Mouse (Mus musculus) liver, embryonic 11.5 days (tissue): Measurements from ENCODE around the gene Jund. TPM values are rescaled to one million over a fixed set of nuclear protein-coding genes. Genes with fewer than 3 reads are reported as not detected.

Experiments
- ATAC-seq: fragments of 200-750 bp; cut with Nextera tagmentation; replicated peaks from 2 replicates; pipeline ENCODE4 v1.8.0; 2017; ENCODE audit warnings: moderate number of reproducible peaks, mild to moderate bottlenecking, moderate TSS enrichment, moderate library complexity; ENCODE audit not compliant: low FRiP score
- DNase-seq: peaks from one replicate; pipeline ENCODE4 v3.0.0-alpha.2; 2017; ENCODE audit warnings: low spot score
- H3K27ac ChIP-seq: fragments of 300-500 bp; sonication (generic); 2 replicates; pipeline ENCODE4 v1.5.1; 2014; ENCODE audit warnings: mild to moderate bottlenecking, low read depth, low read length, control low read depth
- H3K27me3 ChIP-seq: fragments of 300-500 bp; sonication (generic); replicated peaks from 2 replicates; pipeline ENCODE4 v1.6.1; 2014; ENCODE audit warnings: low read length, mixed read lengths; ENCODE audit not compliant: control insufficient read depth, insufficient read depth
- H3K36me3 ChIP-seq: fragments of 300-500 bp; sonication (generic); 2 replicates; pipeline ENCODE4 v1.6.1; 2014; ENCODE audit warnings: mild to moderate bottlenecking, low read length, moderate library complexity, mixed read lengths; ENCODE audit not compliant: control insufficient read depth, insufficient read depth
- H3K4me1 ChIP-seq: fragments of 300-500 bp; sonication (generic); replicated peaks from 2 replicates; pipeline ENCODE4 v1.6.1; 2014; ENCODE audit warnings: low read length, mixed read lengths; ENCODE audit not compliant: control insufficient read depth, insufficient read depth
- H3K4me2 ChIP-seq: fragments of 300-500 bp; sonication (generic); 2 replicates; pipeline ENCODE4 v1.6.1; 2014; ENCODE audit warnings: mild to moderate bottlenecking, control low read depth, moderate library complexity
- H3K4me3 ChIP-seq: fragments of 300-500 bp; sonication (generic); 2 replicates; pipeline ENCODE4 v1.5.1; 2014; ENCODE audit warnings: low read depth, low read length, control low read depth
- H3K9ac ChIP-seq: fragments of 300-500 bp; sonication (generic); 2 replicates; pipeline ENCODE4 v1.6.1; 2014; ENCODE audit warnings: low read depth, low read length, control low read depth
- H3K9me3 ChIP-seq: fragments of 300-500 bp; sonication (generic); 2 replicates; pipeline ENCODE4 v1.6.1; 2016; ENCODE audit warnings: low read length, inconsistent platforms, mixed read lengths; ENCODE audit not compliant: control insufficient read depth
- WGBS: fragments of 180-500 bp; shearing (Covaris S2); extraction: QIAGEN DNeasy Blood & Tissue Kit; methylation state at CpG from one replicate; pipeline ENCODE4 v1.1.7; 2014; 5-methylcytosine and 5-hydroxymethylcytosine counted together
- polyA plus RNA-seq: library from polyadenylated mRNA; unstranded; fragments of >200 nt; fragmentation: Nextera tagmentation; extraction: Ambion mirVana; gene quantifications from 2 replicates; pipeline ENCODE4 v1.2.1, GENCODE M21; 2014

The Jund gene
- polyA plus RNA-seq, 1 experiment from 2014 or later, result 47.2 TPM

DNA sequence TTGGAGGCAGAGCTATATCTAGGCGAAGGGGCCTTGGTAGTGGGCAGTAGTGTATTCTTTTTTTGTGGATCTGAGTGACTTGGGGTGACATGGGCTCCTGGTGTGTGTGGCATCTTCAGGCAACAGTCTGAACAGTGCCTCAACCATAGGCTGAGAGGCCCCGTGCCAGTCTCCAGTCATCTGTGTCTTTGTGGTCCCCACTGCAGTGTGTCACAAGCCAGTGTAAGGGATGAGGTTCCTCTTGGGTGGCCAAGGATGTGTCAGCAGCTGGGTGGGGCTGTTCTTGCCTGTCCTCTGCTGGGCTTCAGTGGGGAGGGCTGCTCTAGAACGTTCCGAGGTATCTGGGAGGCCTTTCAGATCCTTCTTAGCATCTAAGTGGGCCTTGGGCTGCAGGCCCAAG is 32.2 kb downstream of the Jund start:
- no peak for ATAC-seq
- H3K27me3 ChIP-seq, result peaks cover 52% of the 10 kb centered on the region

DNA sequence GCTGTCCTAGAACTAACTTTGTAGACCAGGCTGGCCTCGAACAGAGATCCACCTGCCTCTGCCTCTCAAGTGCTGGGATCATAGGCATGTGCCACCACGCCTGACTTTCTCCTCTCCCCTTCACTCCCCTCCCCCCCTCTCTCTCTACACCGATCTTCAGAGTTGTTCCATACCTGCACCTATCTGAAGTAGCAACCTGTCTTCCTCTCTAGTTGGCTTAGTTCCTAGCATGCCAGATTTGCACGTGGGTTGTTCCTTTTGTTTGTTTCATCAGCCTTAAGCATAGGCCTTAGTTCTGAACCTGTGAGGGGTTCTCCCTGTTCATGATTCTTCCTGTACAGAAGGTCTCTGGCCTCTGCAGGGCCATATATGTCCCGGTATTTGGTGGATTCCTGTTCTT is 39.0 kb downstream of the Jund start:
- Histone ChIP-seq H3K4me1 (peaks cover 4% of the 10 kb centered on the region; the same call in 1 of the 2 replicates), H3K4me2 (no peak overlapping the region), H3K27ac (no peak overlapping the region), H3K36me3 (no peaks in the 10 kb centered on the region), H3K4me3 (no peak overlapping the region), H3K9me3 (no peaks in the 10 kb centered on the region), H3K27me3 (peaks cover 34% of the 10 kb centered on the region), H3K9ac (no peak overlapping the region)
- no peak for DNase-seq
- no peak for ATAC-seq
- 55% methylated on average over 5 of the region's 5 CpGs for WGBS

More for the DNA sequence above, 32.2 kb downstream of the Jund start:
- Histone ChIP-seq H3K9ac (no peak overlapping the region), H3K4me3 (no peak overlapping the region), H3K9me3 (no peaks in the 10 kb centered on the region), H3K4me1 (peaks cover 6% of the 10 kb centered on the region), H3K27ac (no peak overlapping the region), H3K36me3 (no peaks in the 10 kb centered on the region), H3K4me2 (no peak overlapping the region)
- WGBS, result 76% methylated on average over 4 of the region's 4 CpGs
- DNase-seq, result no peak

DNA sequence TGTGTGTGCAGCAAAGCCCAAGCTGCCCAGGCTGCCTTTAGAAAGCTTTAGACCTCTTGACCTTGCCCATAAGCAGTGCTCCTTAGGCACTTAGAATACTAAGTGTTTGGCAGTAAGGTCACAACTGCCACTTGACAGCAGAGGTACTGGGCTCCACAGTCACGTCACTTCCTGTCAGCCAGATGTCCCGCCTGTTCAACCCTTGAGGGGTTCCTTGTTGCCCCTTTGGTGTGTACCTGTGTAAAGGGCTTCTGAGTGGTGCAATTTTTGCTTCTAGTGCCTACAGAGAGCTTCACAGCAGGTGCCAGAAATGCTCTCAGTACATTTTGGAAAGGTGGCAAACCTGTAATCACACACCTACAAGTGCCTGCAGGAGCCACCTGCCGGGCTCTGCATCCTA is 39.5 kb downstream of the Jund start:
- Histone ChIP-seq H3K4me1 (peaks cover 8% of the 10 kb centered on the region), H3K4me2 (no peak overlapping the region), H3K9ac (no peak overlapping the region), H3K27me3 (peaks cover 36% of the 10 kb centered on the region), H3K9me3 (no peaks in the 10 kb centered on the region), H3K36me3 (no peaks in the 10 kb centered on the region), H3K4me3 (no peak overlapping the region), H3K27ac (no peak overlapping the region)
- ATAC-seq (no peak), DNase-seq (no peak)
- WGBS, result 48% methylated on average over 3 of the region's 3 CpGs

DNA sequence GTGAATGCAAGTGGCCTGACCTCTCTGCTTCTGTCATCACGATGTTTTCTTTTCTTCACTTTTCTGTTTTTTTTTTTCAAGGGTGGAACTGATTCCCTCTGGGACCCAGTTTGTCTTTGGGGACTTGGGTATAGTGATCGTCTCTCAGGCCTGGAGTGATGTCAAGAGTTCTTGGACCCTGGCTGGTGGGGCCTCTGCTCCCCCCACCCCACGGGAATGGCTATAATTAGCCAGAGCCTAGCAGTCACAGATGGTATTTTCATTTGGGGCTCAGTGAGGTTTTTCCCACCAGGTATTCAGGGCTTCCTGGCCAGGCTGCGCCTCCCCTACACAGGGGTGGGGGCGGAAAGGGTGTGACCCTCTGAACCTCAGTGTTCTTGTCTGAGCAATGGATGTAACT is 42.9 kb downstream of the Jund start:
- H3K27me3 ChIP-seq, result peaks cover 67% of the 10 kb centered on the region
- peaks cover 12% of the 10 kb centered on the region for H3K4me1 ChIP-seq
- no peaks in the 10 kb centered on the region for H3K36me3 ChIP-seq
- WGBS, result 60% methylated on average over 5 of the region's 5 CpGs
- no peak overlapping the region for H3K9ac ChIP-seq
- DNase-seq (no peak), ATAC-seq (no peak)
- H3K4me2 ChIP-seq, result no peak overlapping the region
- no peak overlapping the region for H3K4me3 ChIP-seq
- no peaks in the 10 kb centered on the region for H3K9me3 ChIP-seq
- no peak overlapping the region for H3K27ac ChIP-seq

DNA sequence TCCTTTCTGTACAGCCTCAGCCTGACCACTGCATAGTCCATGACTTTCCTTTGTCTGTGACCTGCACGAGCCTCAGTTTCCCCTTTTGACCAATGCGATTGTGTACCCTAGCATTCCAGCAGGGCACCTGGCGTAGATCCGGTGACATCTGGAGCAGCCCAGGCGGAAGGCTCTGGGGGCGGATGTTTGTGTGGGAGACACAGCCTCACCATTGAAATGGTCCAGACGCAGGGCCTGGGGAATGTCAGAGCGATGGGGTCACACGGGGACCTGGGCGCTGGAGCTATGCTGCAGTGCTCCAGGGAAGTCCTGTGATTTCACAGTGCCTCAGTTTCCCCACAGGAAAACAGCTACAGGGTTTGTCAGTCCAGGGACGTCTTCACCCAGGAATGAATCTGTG is 43.4 kb downstream of the Jund start:
- Histone ChIP-seq H3K36me3 (no peaks in the 10 kb centered on the region), H3K27me3 (peaks cover 72% of the 10 kb centered on the region), H3K4me2 (no peak overlapping the region), H3K4me3 (no peak overlapping the region), H3K4me1 (peaks cover 12% of the 10 kb centered on the region), H3K9me3 (no peaks in the 10 kb centered on the region), H3K9ac (no peak overlapping the region), H3K27ac (no peak overlapping the region)
- DNase-seq (no peak), ATAC-seq (no peak)
- 50% methylated on average over 11 of the region's 11 CpGs for WGBS

DNA sequence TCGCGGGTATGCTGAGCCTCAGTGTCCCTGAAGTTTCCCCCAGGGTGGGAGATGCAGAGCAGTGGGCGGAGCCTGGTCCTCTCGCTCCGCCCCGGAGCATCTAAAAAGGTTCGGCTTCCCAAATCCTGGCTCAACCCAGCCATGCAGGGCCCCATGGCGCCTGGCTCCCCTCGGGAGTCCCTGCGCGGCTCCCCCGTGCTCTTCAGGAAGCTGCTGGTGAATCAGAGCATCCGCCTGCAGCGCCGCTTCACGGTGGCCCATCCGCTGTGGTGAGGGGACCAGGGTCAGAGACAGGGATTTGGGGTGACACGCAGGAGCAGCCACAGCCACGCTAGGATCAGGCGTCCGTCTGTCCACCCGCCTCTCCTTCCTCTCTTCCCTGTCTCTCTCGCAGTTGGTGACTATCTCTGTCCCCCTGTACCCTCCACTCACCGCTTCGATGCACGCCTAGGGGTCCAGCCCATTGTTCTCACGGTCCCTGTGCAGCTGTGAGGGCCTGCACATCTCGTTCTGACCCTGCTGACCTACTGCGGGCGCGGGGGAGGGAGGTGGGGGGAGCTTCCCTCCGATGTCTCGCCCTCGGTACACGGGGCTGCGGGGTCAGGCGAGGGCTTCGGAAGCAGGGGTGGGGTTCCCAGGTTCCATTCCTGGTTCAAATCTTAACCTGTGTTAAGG is 44.4 kb downstream of the Jund start:
- no peak for DNase-seq
- Histone ChIP-seq H3K4me1 (peaks cover 12% of the 10 kb centered on the region), H3K9ac (no peak overlapping the region), H3K27ac (no peak overlapping the region), H3K4me2 (peak overlapping the region; percentile 37), H3K36me3 (no peaks in the 10 kb centered on the region), H3K27me3 (peaks cover 80% of the 10 kb centered on the region), H3K9me3 (no peaks in the 10 kb centered on the region), H3K4me3 (peak overlapping the region; percentile 7; the same call in 1 of the 2 replicates)
- WGBS, result 5% methylated on average over 38 of the region's 38 CpGs
- peak; percentile 32; the same call in 1 of the 2 replicates for ATAC-seq

DNA sequence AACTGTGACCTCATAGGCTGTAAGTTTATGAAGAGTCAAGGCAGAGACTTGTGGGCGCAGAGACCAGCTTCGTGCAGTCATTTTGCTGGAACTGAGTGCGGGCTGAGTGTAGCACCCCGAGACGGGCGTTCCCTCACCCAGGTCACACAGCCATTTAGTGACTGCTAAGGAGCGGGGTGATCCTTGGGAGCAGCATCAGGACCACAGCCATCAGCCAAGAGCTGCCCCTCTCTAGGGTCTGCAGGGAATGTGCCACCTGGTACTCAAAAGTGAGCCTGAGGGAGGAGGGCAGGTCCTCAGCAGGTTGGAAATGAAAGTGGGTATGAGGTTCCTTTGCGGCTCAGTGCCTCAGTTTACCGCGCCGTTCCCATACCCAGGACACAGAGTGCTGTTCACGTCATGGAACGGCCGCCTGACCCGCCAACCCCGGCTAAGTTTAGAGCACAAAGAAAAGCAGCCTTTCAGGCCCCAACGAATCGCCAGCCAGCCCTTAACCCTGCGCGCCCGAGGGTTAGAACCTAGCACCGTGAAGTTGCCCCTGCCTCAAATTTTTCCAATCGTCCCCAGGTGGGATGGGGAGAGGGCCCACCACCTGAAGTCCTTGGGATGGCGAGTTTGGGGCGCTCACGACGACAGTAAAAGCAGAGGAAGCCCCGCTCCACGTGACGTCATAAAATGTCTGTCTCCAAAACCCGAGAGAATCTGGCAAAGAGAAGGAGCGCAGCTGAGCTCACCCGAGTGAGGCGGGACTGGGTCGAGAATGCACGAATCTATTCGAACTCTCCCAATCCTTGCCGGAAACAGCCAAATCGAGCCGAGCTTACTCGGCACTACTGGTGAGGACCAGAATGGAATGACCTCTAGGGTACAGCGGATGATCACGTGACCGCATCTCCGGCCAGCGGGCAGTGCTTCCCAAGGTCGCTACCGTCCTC is 45.2 kb downstream of the Jund start:
- Histone ChIP-seq H3K4me1 (peaks cover 12% of the 10 kb centered on the region), H3K27me3 (peaks cover 85% of the 10 kb centered on the region), H3K36me3 (no peaks in the 10 kb centered on the region), H3K9ac (no peak overlapping the region), H3K4me2 (peak overlapping the region; percentile 61), H3K9me3 (no peaks in the 10 kb centered on the region), H3K4me3 (peak overlapping the region; percentile 24), H3K27ac (no peak overlapping the region)
- ATAC-seq (0 out of 2 replicates have a peak, but pooled peaks have one; percentile 12), DNase-seq (no peak)
- WGBS, result 7% methylated on average over 48 of the region's 48 CpGs

DNA sequence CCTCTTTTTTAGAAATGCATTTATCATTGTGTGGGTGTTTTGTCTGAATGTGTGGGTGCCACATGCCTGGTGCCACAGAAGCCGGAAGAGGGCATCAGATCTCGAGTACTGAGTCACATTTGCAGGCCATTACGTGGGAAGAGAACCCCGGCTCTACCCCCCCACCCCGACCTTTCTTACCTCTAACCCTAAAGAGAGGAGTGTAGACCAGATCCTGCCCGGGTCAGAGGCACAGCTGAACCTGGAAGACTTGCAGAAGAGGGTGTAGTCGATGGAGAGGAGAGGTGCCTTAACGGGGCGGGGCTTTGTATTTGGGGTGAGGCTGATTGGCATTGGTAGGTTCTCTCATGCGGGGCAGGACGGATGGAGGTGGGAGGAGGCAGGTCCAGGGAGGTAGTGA is 46.1 kb downstream of the Jund start:
- Histone ChIP-seq H3K36me3 (no peaks in the 10 kb centered on the region), H3K4me1 (peaks cover 12% of the 10 kb centered on the region), H3K9me3 (no peaks in the 10 kb centered on the region), H3K9ac (no peak overlapping the region), H3K4me3 (no peak overlapping the region), H3K4me2 (no peak overlapping the region), H3K27me3 (peaks cover 92% of the 10 kb centered on the region), H3K27ac (no peak overlapping the region)
- ATAC-seq (no peak), DNase-seq (no peak)
- WGBS, result 34% methylated on average over 11 of the region's 11 CpGs
